Mouse (Mus musculus): ENCODE results near the gene Fam131b.

Fam131b gene

GRCm38 (mm10) chr6:42324482-42325267 lies at the start of gene Fam131b:
Gene Fam131b, minus strand, starts transcription at chr6:42324643.
- DNase-seq (ENCODE audit: low spot score), result peak; percentile 29

- no peak for DNase-seq (ENCODE audit: low spot score)
Observed at GRCm38 (mm10) chr6:42373669-42374430, 49.4 kb upstream of the Fam131b start.

DNA sequence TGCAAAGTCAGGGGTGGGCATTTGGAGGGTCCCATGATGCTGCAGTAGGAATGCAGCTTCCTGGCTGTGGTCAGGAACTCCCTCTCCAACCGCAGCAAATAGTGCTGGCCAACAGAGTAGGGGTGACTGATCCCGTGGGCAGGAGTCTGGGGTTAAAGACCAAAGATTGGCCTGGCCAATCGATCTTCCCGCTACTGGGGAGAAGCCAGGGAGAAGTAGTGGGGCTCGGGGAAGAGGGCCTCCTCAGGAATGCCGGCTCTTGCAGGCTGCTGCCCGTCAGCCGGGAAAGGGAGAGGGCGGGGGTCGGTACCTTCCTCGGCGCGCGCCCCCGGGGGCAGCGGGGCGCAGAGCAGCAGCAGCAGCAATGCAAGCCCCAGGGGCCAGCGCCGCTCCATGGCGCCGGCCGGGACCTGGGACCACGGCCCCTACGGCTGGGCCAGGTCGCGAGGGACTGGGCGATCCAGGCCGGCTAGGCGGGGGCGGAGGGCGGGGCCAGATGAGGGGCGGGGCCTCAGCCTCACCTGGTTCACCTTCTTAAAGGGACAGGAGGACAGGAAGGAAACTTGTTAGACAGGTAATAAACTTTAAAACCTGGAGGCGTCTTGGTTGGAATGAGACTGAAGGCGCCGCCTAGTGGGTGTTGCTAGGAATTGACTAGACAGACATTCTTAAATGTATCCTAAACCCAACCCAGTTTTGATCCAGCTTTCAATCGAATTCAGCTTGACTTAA lies 48.5 kb upstream of the Fam131b start, which contains the start of gene Epha1:
Gene Epha1, minus strand, starts transcription at position 453 of the 732 bp plus-strand sequence.
- DNase-seq (ENCODE audit: low spot score), result peak; percentile 59

DNA sequence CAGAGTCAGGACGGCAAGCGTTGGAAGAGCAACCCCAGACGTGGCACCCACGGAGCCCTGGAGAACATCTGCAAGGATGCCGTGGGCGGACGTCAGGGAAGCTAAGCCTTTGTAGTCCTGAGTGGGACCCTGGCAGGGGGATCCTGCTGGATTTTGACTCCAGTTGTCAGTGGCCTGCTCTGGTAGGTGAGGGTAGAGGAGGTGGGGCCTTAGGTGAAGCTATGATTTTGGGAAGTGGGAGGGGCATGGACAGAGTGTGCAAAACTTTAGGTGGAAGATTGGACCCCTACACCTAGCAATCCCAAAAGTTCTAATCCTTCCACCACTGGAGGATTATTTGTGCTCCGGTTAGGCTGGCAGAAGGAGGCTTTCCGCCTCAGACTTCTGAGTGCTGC lies 48.0 kb upstream of the Fam131b start:
- DNase-seq (ENCODE audit: low spot score), result no peak

DNA sequence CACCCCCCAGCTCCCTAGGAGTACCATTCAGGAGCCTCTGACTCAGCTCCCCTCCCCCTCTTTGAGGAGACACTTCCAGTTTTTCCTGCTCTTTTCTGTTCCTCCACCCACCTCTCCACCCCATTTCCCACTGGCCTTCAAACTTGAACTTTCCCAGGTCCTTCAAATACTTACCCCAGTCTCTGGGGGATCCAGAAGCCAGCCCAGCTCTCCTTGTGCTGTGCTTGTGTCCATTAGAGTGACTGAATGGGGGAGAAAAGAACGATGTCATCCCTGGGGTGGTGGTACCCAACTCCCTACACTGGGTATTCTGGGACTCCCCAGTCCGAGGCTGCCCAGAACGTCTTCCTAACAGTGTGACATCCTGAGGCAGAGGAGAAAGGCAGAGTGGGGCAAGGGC lies 47.6 kb upstream of the Fam131b start:
- no peak for DNase-seq (ENCODE audit: low spot score)

DNA sequence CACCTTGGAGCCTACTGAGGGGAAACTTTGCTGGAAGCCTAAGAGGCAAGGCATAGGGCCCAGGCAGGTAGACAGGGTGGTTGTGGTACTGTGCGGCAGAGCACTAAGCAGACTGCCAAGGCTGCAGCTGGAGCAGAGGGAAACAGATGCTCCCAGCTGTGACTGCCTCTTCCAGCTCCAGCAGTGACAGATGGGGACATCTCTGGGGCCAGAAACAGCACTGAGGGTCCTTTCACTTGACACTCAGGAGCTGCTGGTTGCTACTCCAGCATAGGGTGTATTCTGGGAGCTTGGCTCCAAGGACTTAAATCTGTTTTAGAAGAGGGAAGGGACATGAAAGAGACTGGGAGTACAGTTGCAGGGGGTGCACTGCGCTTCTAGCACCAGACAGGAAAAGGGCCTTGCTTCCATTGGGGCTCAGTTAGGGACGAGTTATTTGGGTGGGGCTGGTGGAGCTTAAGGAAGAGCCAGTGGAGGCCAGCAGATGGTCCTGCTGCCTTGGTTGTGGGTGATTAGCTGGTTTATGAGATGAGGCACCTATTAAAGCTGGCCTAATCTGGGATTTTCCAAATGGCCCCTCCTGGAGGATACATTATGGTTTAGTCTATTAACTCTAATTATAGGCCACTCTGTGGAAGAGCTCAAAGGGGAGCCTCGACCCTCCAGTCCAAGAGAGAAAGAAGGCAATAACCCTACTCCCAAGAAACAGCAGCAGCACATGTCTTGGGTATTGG lies 46.4 kb upstream of the Fam131b start:
- DNase-seq (ENCODE audit: low spot score), result no peak

GRCm38 (mm10) chr6:42369870-42370269 lies 45.4 kb upstream of the Fam131b start:
- DNase-seq (ENCODE audit: low spot score), result no peak

DNA sequence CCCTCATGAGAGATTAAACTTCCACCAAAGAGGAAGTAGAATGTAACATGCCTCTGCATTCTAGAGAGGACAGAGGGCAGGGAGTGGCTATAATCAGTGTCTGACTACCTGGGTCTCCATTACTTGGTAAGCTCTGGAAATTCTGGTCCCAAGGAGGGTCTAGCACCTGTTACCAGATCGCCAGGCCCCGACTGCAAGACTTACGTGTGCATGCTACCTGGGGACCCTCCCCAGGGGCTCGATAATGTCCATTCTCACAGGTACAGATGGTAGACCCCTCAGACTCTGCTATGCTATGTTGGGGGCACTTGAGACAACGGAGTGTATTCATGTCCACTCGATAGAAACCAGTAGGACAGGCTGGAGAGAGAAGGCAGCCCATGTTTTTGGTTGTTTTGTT lies 40.8 kb upstream of the Fam131b start:
- DNase-seq (ENCODE audit: low spot score), result no peak

DNA sequence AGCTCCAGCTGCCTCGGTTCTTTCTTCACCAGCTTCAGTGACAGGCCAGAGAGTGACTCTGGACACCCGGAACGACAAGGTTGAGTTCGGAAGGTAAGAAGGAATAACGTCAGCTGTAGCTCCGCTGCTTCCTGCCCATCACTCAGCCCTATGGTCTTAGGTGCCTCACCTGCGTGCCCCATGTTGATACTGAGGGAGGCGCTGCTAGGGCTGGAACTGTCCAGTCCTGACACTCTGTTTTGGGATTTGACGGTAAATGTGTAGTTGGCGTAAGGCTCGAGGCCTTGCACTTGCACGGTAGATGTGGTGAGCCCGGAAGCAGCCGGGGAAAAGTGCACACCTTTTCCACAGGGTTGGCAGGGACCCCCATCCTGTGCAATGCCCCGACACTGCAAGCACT lies 40.2 kb upstream of the Fam131b start:
- no peak for DNase-seq (ENCODE audit: low spot score)

GRCm38 (mm10) chr6:42364066-42364465 lies 39.6 kb upstream of the Fam131b start:
- no peak for DNase-seq (ENCODE audit: low spot score)

DNA sequence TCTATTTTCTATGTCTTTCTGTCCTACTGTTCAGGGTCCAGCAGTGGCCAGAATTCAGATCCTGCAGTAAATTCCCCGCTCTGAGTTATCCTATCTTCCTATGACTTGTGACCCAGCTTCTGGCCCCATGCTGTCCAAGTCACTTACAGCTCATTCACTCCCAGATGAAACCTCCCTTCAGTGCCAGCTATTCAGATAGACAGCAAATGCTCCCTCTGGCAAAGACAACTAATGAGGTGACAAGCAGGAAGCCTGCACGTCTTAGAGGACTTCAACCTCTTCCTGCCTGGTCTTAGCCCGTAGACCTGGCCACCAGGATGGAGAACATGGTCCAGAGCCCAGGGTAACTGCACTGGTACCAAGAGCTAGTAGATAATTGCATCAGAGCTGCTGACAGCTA lies 38.5 kb upstream of the Fam131b start:
- no peak for DNase-seq (ENCODE audit: low spot score)

DNA sequence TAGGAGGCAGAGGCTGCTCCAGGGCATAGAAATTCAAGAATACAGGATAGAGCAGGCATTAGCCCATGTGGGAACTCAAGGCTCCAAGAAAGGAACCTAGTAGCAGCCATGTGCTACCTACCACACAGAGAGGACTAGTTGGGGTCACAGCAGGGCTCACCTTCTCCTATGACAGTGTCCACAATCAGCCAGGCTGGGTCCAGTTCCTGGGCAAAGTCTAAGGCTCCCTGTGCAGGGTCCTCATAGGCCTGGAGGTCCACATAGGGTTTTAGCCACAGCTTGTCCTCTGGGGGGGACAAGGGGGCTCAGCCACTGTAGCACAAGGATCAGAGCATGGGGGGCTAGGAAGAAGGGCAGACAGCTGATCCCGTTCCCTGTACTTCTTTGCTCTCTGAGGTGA lies 38.1 kb upstream of the Fam131b start:
- no peak for DNase-seq (ENCODE audit: low spot score)

GRCm38 (mm10) chr6:42362074-42362473 lies 37.6 kb upstream of the Fam131b start:
- DNase-seq (ENCODE audit: low spot score), result no peak

- no peak for DNase-seq (ENCODE audit: low spot score)
Observed at GRCm38 (mm10) chr6:42361041-42361895, 36.8 kb upstream of the Fam131b start.

- DNase-seq (ENCODE audit: low spot score), result no peak
Observed at GRCm38 (mm10) chr6:42360231-42360840, 35.9 kb upstream of the Fam131b start.

- no peak for DNase-seq (ENCODE audit: low spot score)
Observed at GRCm38 (mm10) chr6:42359364-42360147, 35.1 kb upstream of the Fam131b start.

- no peak for DNase-seq (ENCODE audit: low spot score)
Observed at GRCm38 (mm10) chr6:42358901-42359300, 34.5 kb upstream of the Fam131b start.

- DNase-seq (ENCODE audit: low spot score), result no peak
Observed at GRCm38 (mm10) chr6:42357901-42358300, 33.5 kb upstream of the Fam131b start.

DNA sequence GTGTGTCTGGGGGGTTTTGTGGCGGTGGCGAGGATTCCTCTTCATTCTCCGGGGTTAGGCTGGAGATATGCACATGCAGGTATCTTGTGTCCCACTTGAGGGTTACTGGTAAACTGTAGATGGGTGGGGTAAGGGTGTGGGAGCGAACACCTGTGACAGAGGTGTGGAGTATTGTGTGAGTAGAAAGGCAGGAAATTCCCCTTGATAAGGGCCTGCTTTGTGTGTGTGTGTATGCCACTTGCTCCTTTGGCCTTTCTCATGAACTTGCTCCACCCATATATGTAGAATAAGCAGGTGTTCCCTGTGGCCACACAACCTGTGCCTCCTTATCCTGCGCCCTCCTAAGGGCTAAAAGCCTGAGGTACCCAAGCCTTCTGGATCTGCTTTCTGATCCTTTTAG lies 32.5 kb upstream of the Fam131b start:
- DNase-seq (ENCODE audit: low spot score), result no peak

Data from T-cell, adult 2 months (primary cell).